Mouse (Mus musculus): ENCODE measurements around the gene Mprip. TPM values are rescaled to one million over a fixed set of nuclear protein-coding genes. Genes with fewer than 3 reads are reported as not detected.
A peak's percentile ranks its signal among the peaks of the same experiment; 100 is the strongest.

The Mprip gene
- polyA plus RNA-seq, 1 experiment = 221 TPM

- H3K27ac ChIP-seq (ENCODE audit: control insufficient read depth, insufficient read depth, low read length) = no peak overlapping the region
- no peaks in the 10 kb centered on the region for H3K4me1 ChIP-seq (replicated peaks; ENCODE audit: control insufficient read depth, insufficient read depth, low read length)
- no peak for TF ChIP-seq CTCF (IDR thresholded peaks at IDR 0.05; ENCODE audit: borderline replicate concordance, control insufficient read depth, extremely low read depth, insufficient read depth, low read length, poor library complexity)
- no peak for TF ChIP-seq POLR2A (IDR thresholded peaks at IDR 0.05; ENCODE audit: control insufficient read depth, extremely low read depth, insufficient read depth, low read length, poor library complexity)
- WGBS = 94% methylated on average over 4 of the region's 4 CpGs
- no peaks in the 10 kb centered on the region for H3K36me3 ChIP-seq (ENCODE audit: control insufficient read depth, insufficient read depth, low read length)
- H3K27me3 ChIP-seq (ENCODE audit: control insufficient read depth, insufficient read depth, low read length) = no peaks in the 10 kb centered on the region
- DNase-seq = no peak
- no peak overlapping the region for H3K4me3 ChIP-seq (ENCODE audit: control insufficient read depth, insufficient read depth, low read length)
These were observed 12.0 kb upstream of the Mprip start for GRCm38 (mm10) chr11:59649058-59649457.

GRCm38 (mm10) chr11:59653003-59653402 is 8.1 kb upstream of the Mprip start:
- Histone ChIP-seq H3K4me3 (ENCODE audit: control insufficient read depth, insufficient read depth, low read length) (no peak overlapping the region), H3K27me3 (ENCODE audit: control insufficient read depth, insufficient read depth, low read length) (no peaks in the 10 kb centered on the region), H3K4me1 (replicated peaks; ENCODE audit: control insufficient read depth, insufficient read depth, low read length) (no peaks in the 10 kb centered on the region; the same call in 1 of the 2 replicates), H3K27ac (ENCODE audit: control insufficient read depth, insufficient read depth, low read length) (no peak overlapping the region), H3K36me3 (ENCODE audit: control insufficient read depth, insufficient read depth, low read length) (no peaks in the 10 kb centered on the region)
- no peak for DNase-seq
- TF ChIP-seq CTCF (IDR thresholded peaks at IDR 0.05; ENCODE audit: borderline replicate concordance, control insufficient read depth, extremely low read depth, insufficient read depth, low read length, poor library complexity) (no peak), POLR2A (IDR thresholded peaks at IDR 0.05; ENCODE audit: control insufficient read depth, extremely low read depth, insufficient read depth, low read length, poor library complexity) (no peak)
- whole genome bisulfite sequencing = 56% methylated on average over 2 of the region's 2 CpGs

- no peak overlapping the region for H3K4me3 ChIP-seq (ENCODE audit: control insufficient read depth, insufficient read depth, low read length)
- no peak overlapping the region for H3K27ac ChIP-seq (ENCODE audit: control insufficient read depth, insufficient read depth, low read length)
- no peak for DNase-seq
- WGBS = over 99% methylated on average over 2 of the region's 2 CpGs
- H3K4me1 ChIP-seq (replicated peaks; ENCODE audit: control insufficient read depth, insufficient read depth, low read length) = no peaks in the 10 kb centered on the region; the same call in 1 of the 2 replicates
- TF ChIP-seq CTCF (IDR thresholded peaks at IDR 0.05; ENCODE audit: borderline replicate concordance, control insufficient read depth, extremely low read depth, insufficient read depth, low read length, poor library complexity) (no peak), POLR2A (IDR thresholded peaks at IDR 0.05; ENCODE audit: control insufficient read depth, extremely low read depth, insufficient read depth, low read length, poor library complexity) (no peak)
- no peaks in the 10 kb centered on the region for H3K27me3 ChIP-seq (ENCODE audit: control insufficient read depth, insufficient read depth, low read length)
- no peaks in the 10 kb centered on the region for H3K36me3 ChIP-seq (ENCODE audit: control insufficient read depth, insufficient read depth, low read length)
These were observed 7.6 kb upstream of the Mprip start for GRCm38 (mm10) chr11:59653547-59653946.

- no peaks in the 10 kb centered on the region for H3K27me3 ChIP-seq (ENCODE audit: control insufficient read depth, insufficient read depth, low read length)
- no peak for DNase-seq
- H3K36me3 ChIP-seq (ENCODE audit: control insufficient read depth, insufficient read depth, low read length) = no peaks in the 10 kb centered on the region
- TF ChIP-seq POLR2A (IDR thresholded peaks at IDR 0.05; ENCODE audit: control insufficient read depth, extremely low read depth, insufficient read depth, low read length, poor library complexity) (no peak), CTCF (IDR thresholded peaks at IDR 0.05; ENCODE audit: borderline replicate concordance, control insufficient read depth, extremely low read depth, insufficient read depth, low read length, poor library complexity) (no peak)
- no peak overlapping the region for H3K27ac ChIP-seq (ENCODE audit: control insufficient read depth, insufficient read depth, low read length)
- no peaks in the 10 kb centered on the region; the same call in 1 of the 2 replicates for H3K4me1 ChIP-seq (replicated peaks; ENCODE audit: control insufficient read depth, insufficient read depth, low read length)
- no peak overlapping the region for H3K4me3 ChIP-seq (ENCODE audit: control insufficient read depth, insufficient read depth, low read length)
- WGBS = 89% methylated on average over 5 of the region's 5 CpGs
These were observed 5.8 kb upstream of the Mprip start for GRCm38 (mm10) chr11:59655337-59655736.

- TF ChIP-seq CTCF (IDR thresholded peaks at IDR 0.05; ENCODE audit: borderline replicate concordance, control insufficient read depth, extremely low read depth, insufficient read depth, low read length, poor library complexity) (no peak), POLR2A (IDR thresholded peaks at IDR 0.05; ENCODE audit: control insufficient read depth, extremely low read depth, insufficient read depth, low read length, poor library complexity) (no peak)
- no peak overlapping the region for H3K4me3 ChIP-seq (ENCODE audit: control insufficient read depth, insufficient read depth, low read length)
- 46% methylated on average over 7 of the region's 7 CpGs for WGBS
- H3K4me1 ChIP-seq (replicated peaks; ENCODE audit: control insufficient read depth, insufficient read depth, low read length) = no peaks in the 10 kb centered on the region; the same call in 1 of the 2 replicates
- H3K36me3 ChIP-seq (ENCODE audit: control insufficient read depth, insufficient read depth, low read length) = no peaks in the 10 kb centered on the region
- H3K27ac ChIP-seq (ENCODE audit: control insufficient read depth, insufficient read depth, low read length) = no peak overlapping the region
- no peaks in the 10 kb centered on the region for H3K27me3 ChIP-seq (ENCODE audit: control insufficient read depth, insufficient read depth, low read length)
- DNase-seq = no peak
These were observed 5.1 kb upstream of the Mprip start for GRCm38 (mm10) chr11:59656016-59656415.

- no peak for TF ChIP-seq POLR2A (IDR thresholded peaks at IDR 0.05; ENCODE audit: control insufficient read depth, extremely low read depth, insufficient read depth, low read length, poor library complexity)
- no peak for TF ChIP-seq CTCF (IDR thresholded peaks at IDR 0.05; ENCODE audit: borderline replicate concordance, control insufficient read depth, extremely low read depth, insufficient read depth, low read length, poor library complexity)
- no peaks in the 10 kb centered on the region for H3K27me3 ChIP-seq (ENCODE audit: control insufficient read depth, insufficient read depth, low read length)
- DNase-seq = no peak
- peak overlapping the region; percentile 64 for H3K4me3 ChIP-seq (ENCODE audit: control insufficient read depth, insufficient read depth, low read length)
- H3K36me3 ChIP-seq (ENCODE audit: control insufficient read depth, insufficient read depth, low read length) = no peaks in the 10 kb centered on the region
- WGBS = 18% methylated on average over 28 of the region's 28 CpGs
- peaks cover 21% of the 10 kb centered on the region for H3K4me1 ChIP-seq (replicated peaks; ENCODE audit: control insufficient read depth, insufficient read depth, low read length)
- no peak overlapping the region for H3K27ac ChIP-seq (ENCODE audit: control insufficient read depth, insufficient read depth, low read length)
These were observed 620 bp downstream of the Mprip start for GRCm38 (mm10) chr11:59661601-59662248.

Data from thymus, adult 2 months (tissue).